Mouse (Mus musculus): ENCODE results near the gene Nkrf. TPM values are rescaled to one million over a fixed set of nuclear protein-coding genes. Genes with fewer than 3 reads are reported as not detected.

Gene Nkrf
- polyA plus RNA-seq, 1 experiment from 2014 or later, result 4.3 TPM

DNA sequence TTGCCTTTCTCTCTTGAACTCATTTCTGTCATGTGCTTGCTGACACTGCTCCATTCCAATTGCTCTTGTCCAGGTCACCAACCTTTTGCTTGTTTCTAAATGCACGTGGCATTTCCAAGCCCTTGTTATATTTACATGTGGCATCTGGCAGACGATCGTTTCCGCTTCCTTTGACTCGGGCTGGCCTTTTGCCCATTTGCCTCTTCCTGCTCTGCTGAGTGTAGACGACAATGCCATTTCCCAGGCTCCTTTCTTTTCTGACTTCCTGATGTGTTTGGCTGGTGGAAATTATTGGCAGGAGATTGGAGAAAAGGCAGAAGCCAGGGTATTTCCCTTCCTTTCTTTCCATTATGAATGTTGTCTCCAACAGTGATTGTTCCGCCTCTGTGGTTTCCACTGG lies 63.3 kb downstream of the Nkrf start:
- WGBS, result 76% methylated on average over 7 of the region's 7 CpGs
- no peaks in the 10 kb centered on the region for H3K4me1 ChIP-seq (replicated peaks; ENCODE audit: control insufficient read depth, insufficient read depth, low read length)
- H3K9ac ChIP-seq (ENCODE audit: low read depth, low read length), result no peak overlapping the region
- H3K4me3 ChIP-seq (ENCODE audit: low read depth, low read length), result no peak overlapping the region
- H3K27ac ChIP-seq (ENCODE audit: low read depth, low read length), result no peak overlapping the region
- ATAC-seq (replicated peaks; ENCODE audit: low FRiP score) (no peak), DNase-seq (ENCODE audit: low spot score) (no peak)
- no peak overlapping the region for H3K4me2 ChIP-seq
- H3K9me3 ChIP-seq (ENCODE audit: control insufficient read depth, low read length), result no peaks in the 10 kb centered on the region
- no peaks in the 10 kb centered on the region for H3K27me3 ChIP-seq (replicated peaks; ENCODE audit: control insufficient read depth, insufficient read depth, low read length)
- H3K36me3 ChIP-seq (ENCODE audit: control insufficient read depth, insufficient read depth, low read length), result no peaks in the 10 kb centered on the region

Other genes starting within 250 kb of the Nkrf start
- 1.7 and 2.0 TPM in 2 replicates for gene Slc25a43, start 159.2 kb downstream of the Nkrf start, polyA plus RNA-seq (2014; fragmentation: Nextera tagmentation; extraction: Ambion mirVana)
- gene Slc25a5, start 107.2 kb downstream of the Nkrf start, polyA plus RNA-seq (2014; fragmentation: Nextera tagmentation; extraction: Ambion mirVana), result 942 and 1,011 TPM in 2 replicates
- gene Ube2a, start 29.0 kb downstream of the Nkrf start, polyA plus RNA-seq (2014; fragmentation: Nextera tagmentation; extraction: Ambion mirVana), result 106 and 117 TPM in 2 replicates
- 32.2 and 34.1 TPM in 2 replicates for gene C330007P06Rik, start 28.8 kb downstream of the Nkrf start, polyA plus RNA-seq (2014; fragmentation: Nextera tagmentation; extraction: Ambion mirVana)
- 13.5 and 14.1 TPM in 2 replicates for gene Sept6, start 88.9 kb upstream of the Nkrf start, polyA plus RNA-seq (2014; fragmentation: Nextera tagmentation; extraction: Ambion mirVana)
- gene Sowahd, start 145.9 kb upstream of the Nkrf start, polyA plus RNA-seq (2014; fragmentation: Nextera tagmentation; extraction: Ambion mirVana), result 0.21 and 0.34 TPM in 2 replicates
- 683 and 708 TPM in 2 replicates for gene Rpl39, start 182.5 kb upstream of the Nkrf start, polyA plus RNA-seq (2014; fragmentation: Nextera tagmentation; extraction: Ambion mirVana)
- gene Upf3b, start 207.4 kb upstream of the Nkrf start, polyA plus RNA-seq (2014; fragmentation: Nextera tagmentation; extraction: Ambion mirVana), result 16.1 and 20.9 TPM in 2 replicates
- 19.0 and 19.9 TPM in 2 replicates for gene Nkap, start 223.9 kb upstream of the Nkrf start, polyA plus RNA-seq (2014; fragmentation: Nextera tagmentation; extraction: Ambion mirVana)